Mouse (Mus musculus) kidney, adult 2 months (tissue): ENCODE results near the gene Afmid. TPM values are rescaled to one million over a fixed set of nuclear protein-coding genes. Genes with fewer than 3 reads are reported as not detected.

Experiments used
- DNase-seq: peaks from one replicate; pipeline ENCODE4 v3.0.0; 2021
- H3K27ac ChIP-seq: fragments of 200-500 bp; 2 replicates; pipeline ENCODE4 v1.5.1; 2012; ENCODE audit warnings: low read depth, low read length, control low read depth, inconsistent platforms; ENCODE audit not compliant: insufficient read depth
- H3K27me3 ChIP-seq: fragments of 200-500 bp; replicated peaks from 2 replicates; pipeline ENCODE4 v1.6.1; 2012; ENCODE audit warnings: mild to moderate bottlenecking, moderate library complexity, low read length, inconsistent platforms; ENCODE audit not compliant: control insufficient read depth, insufficient read depth
- H3K36me3 ChIP-seq: fragments of 200-500 bp; 2 replicates; pipeline ENCODE4 v1.6.1; 2012; ENCODE audit warnings: mild to moderate bottlenecking, moderate library complexity, low read length, inconsistent platforms; ENCODE audit not compliant: control insufficient read depth, insufficient read depth
- H3K4me1 ChIP-seq: fragments of 200-500 bp; 2 replicates; pipeline ENCODE4 v1.6.1; 2011; ENCODE audit warnings: low read length; ENCODE audit not compliant: control insufficient read depth, insufficient read depth
- H3K4me3 ChIP-seq: fragments of 200-500 bp; 2 replicates; pipeline ENCODE4 v1.5.1; 2011; ENCODE audit warnings: mild to moderate bottlenecking, low read depth, low read length, control low read depth; ENCODE audit not compliant: insufficient read depth
- CTCF ChIP-seq: fragments of 200-500 bp; conservative IDR thresholded peaks from 2 replicates; pipeline ENCODE4 v1.5.1; 2011; ENCODE audit warnings: low read depth, mild to moderate bottlenecking, control low read depth, low read length, moderate library complexity, mixed read lengths; ENCODE audit not compliant: insufficient read depth, insufficient read length
- POLR2A ChIP-seq: fragments of 200-500 bp; IDR thresholded peaks from one replicate; pipeline ENCODE4 v1.6.1; 2011; ENCODE audit warnings: low read depth, low read length, control low read depth
- WGBS: fragments of 180-500 bp; shearing (Covaris S2); methylation state at CpG from one replicate; pipeline ENCODE4 v1.1.7; 2018; 5-methylcytosine and 5-hydroxymethylcytosine counted together
- polyA plus RNA-seq: library from polyadenylated mRNA; depleted of rRNA; stranded (reverse); fragments of >200 nt; gene quantifications from 2 replicates; pipeline ENCODE4 v1.2.3, GENCODE M21; 2012

Gene Afmid
- polyA plus RNA-seq, 1 experiment = 89.7 TPM

DNA sequence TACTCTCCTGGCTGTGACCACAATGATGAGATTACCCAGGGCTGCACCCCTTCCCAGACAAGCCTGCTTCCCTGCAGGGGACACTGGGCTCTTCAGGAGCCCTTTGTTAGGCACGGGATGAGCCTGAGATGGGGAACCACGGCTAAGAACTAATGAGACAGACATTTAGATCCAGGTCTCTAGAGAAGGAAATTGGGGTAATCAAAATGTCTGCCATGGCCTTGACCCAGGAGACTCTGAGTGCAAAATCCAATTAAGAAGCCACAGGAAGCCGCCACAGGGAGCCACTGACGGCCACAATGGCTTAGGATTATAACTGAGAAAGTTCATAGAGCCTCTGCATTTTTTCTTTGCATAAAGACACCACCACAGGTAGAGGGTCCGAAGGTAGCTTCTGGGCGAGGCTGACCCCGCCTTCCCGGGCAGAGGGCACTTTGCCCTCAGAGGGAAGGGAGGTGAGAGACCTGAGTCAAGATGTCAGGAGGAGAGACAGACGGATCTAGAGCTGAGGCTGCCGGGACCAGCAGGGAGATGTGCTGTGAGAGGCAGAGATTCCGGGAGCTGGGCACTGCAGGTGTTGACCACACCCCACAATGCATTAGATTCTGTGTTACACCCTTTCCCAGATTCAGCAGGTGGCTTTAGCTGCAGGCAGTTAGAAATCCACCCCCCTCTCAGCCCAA lies 37.6 kb downstream of the Afmid start:
- Histone ChIP-seq H3K27ac (no peak overlapping the region), H3K27me3 (no peaks in the 10 kb centered on the region), H3K4me3 (no peak overlapping the region), H3K36me3 (no peaks in the 10 kb centered on the region), H3K4me1 (no peaks in the 10 kb centered on the region)
- TF ChIP-seq CTCF = no peak
- no peak for TF ChIP-seq POLR2A
- DNase-seq = peak; percentile 75
- 41% methylated on average over 11 of the region's 11 CpGs for WGBS

- WGBS = 67% methylated on average over 2 of the region's 2 CpGs
- Histone ChIP-seq H3K4me1 (no peaks in the 10 kb centered on the region), H3K27ac (no peak overlapping the region), H3K4me3 (no peak overlapping the region), H3K36me3 (no peaks in the 10 kb centered on the region), H3K27me3 (no peaks in the 10 kb centered on the region)
- DNase-seq = no peak
- TF ChIP-seq POLR2A = no peak
- no peak for TF ChIP-seq CTCF
Measured at GRCm38 (mm10) chr11:117864805-117865204, 39.1 kb downstream of the Afmid start.

GRCm38 (mm10) chr11:117865988-117866387 lies 40.3 kb downstream of the Afmid start:
- Histone ChIP-seq H3K4me3 (no peak overlapping the region), H3K36me3 (no peaks in the 10 kb centered on the region), H3K4me1 (no peaks in the 10 kb centered on the region), H3K27ac (no peak overlapping the region), H3K27me3 (no peaks in the 10 kb centered on the region)
- DNase-seq = peak; percentile 70
- TF ChIP-seq CTCF (no peak), POLR2A (no peak)
- WGBS = 23% methylated on average over 6 of the region's 6 CpGs

DNA sequence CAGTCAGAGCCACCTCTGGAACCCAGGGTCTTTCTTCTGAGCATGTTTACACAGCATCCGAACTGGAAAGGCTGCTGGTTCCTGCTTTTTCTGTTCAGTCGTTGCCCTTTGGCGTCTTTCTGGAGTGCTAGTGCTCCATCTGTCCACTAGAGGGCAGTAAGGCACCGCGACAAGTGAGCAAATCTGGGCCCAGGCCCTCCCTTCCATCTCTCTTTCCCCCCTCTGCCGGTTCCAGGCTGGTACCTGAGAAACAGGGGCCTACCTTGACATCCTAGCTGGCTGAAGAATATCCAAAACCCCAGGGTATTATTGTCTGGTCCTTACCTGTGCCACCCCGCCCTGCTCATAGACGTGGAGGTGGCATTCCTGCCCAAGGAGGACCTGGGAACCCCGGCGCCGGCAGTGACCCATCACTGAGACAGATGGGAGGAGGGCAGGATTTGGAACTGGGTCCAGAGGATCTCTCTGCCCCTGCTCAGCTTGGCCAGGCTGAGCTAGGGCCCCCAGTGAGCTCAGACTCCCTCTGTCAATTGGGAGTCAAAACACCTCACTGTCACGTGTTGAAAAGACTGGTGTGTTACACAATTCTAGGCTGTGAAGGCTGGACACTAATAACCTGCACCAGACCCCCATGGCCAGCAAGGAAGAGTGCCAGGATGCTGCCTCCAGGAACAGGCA lies 45.1 kb downstream of the Afmid start:
- peak; percentile 77 for DNase-seq
- Histone ChIP-seq H3K36me3 (no peaks in the 10 kb centered on the region), H3K4me1 (peaks cover 4% of the 10 kb centered on the region; the same call in 1 of the 2 replicates), H3K27ac (no peak overlapping the region), H3K4me3 (no peak overlapping the region), H3K27me3 (no peaks in the 10 kb centered on the region)
- TF ChIP-seq POLR2A (no peak), CTCF (peak; percentile 97)
- 38% methylated on average over 12 of the region's 12 CpGs for WGBS

GRCm38 (mm10) chr11:117871376-117871775 lies 45.7 kb downstream of the Afmid start:
- Histone ChIP-seq H3K36me3 (no peaks in the 10 kb centered on the region), H3K4me1 (peaks cover 4% of the 10 kb centered on the region; the same call in 1 of the 2 replicates), H3K27me3 (no peaks in the 10 kb centered on the region), H3K4me3 (no peak overlapping the region), H3K27ac (no peak overlapping the region)
- WGBS = 62% methylated on average over 5 of the region's 5 CpGs
- TF ChIP-seq CTCF (no peak), POLR2A (no peak)
- no peak for DNase-seq

DNA sequence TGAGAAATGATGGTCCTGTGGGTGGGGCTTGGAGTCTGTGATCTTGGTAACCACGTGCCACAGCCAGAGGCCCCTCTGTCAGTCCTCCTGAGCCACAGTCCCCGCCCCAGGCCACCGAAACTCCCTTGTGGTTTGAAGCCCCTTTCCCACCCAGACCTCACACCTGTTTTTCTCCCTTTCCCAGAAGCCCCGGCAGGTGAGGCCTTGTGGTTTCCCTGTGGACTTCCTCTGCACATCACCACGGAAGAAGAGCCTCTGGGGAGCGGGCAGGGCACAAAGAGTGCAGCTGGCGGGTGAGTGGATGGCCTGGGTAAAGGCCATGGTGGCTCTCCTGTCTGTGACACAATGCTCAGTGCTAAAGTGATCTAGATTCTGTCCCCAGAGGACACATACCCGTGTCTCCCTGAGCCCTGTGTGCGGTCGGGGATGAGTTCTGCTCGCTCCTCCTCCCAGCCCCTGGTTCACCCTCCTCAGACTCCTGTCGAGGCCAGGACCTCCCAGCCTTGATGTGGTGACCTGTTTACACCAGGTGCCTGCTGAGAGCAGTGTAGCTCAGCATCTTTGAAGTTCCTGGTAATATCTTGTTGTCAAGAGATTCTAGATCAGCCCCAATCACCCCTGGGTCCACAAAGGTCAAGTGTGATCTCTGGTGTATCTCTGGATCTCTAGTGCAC lies 46.3 kb downstream of the Afmid start:
- Histone ChIP-seq H3K27ac (no peak overlapping the region), H3K36me3 (no peaks in the 10 kb centered on the region)

More for the DNA sequence above, 46.3 kb downstream of the Afmid start:
- Histone ChIP-seq H3K4me1 (peaks cover 4% of the 10 kb centered on the region; the same call in 1 of the 2 replicates), H3K27me3 (no peaks in the 10 kb centered on the region), H3K4me3 (no peak overlapping the region)
- TF ChIP-seq POLR2A (no peak), CTCF (no peak)
- WGBS = 70% methylated on average over 12 of the region's 12 CpGs
- DNase-seq = no peak
